Mouse (Mus musculus) spleen, adult 18-20 months (tissue): ENCODE data around the gene Sod1.

ENCODE experiments used
- DNase-seq, 2 experiments: peaks; one replicate each; pipeline ENCODE4 v3.0.0; 2022; ENCODE audit warnings: mixed read lengths in 2 of 2

Gene Sod1

DNA sequence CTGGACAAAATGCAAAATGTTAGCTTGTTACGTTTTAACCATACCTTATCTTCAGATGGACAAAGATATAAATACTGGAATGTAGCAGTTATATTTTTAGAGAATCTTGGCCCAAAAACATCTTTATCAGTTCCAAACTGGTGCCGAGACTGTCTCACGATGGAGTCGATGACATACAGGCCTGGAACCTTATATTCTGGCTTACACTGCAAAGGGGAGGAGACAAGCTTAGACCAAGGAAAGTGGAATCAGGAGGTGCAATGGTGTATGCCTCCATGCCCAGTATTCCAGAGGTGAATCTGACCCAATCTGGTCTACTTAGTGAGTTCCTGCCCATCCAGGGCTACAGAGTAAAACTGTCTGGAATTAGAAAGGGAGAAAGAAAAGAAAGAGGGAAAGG lies 39.5 kb downstream of the Sod1 start:
- no peak for DNase-seq

GRCm38 (mm10) chr16:90261791-90262190 lies 41.2 kb downstream of the Sod1 start:
- DNase-seq = no peak

DNA sequence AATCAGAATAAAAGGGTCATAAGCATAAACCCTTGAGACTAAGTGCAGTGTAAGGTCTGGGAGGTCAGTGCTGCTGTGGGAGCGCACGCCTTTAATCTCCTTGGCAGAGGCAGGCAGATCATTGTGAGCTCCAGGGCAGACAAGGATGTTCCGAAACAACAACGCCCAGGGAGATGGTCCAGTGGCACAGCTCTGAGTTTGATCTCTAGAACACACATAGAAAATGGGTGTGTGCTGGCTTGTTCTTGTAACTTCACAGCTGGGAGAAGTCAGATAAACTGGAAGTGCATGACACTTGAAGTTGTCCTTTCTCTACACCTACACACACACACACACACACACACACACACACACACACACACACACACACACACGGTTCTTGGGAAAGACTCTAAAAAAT lies 43.5 kb downstream of the Sod1 start:
- DNase-seq = no peak

GRCm38 (mm10) chr16:90265106-90265505 lies 44.6 kb downstream of the Sod1 start:
- DNase-seq = no peak

GRCm38 (mm10) chr16:90266581-90266980 lies 46.0 kb downstream of the Sod1 start:
- DNase-seq = no peak

GRCm38 (mm10) chr16:90275521-90275920 lies 55.0 kb downstream of the Sod1 start:
- no peak for DNase-seq
